Mouse (Mus musculus) liver, adult 2 months (tissue): ENCODE measurements around the gene Sorcs3. TPM values are rescaled to one million over a fixed set of nuclear protein-coding genes. Genes with fewer than 3 reads are reported as not detected.

Experiments used
- DNase-seq: peaks from one replicate; pipeline ENCODE4 v3.0.0-alpha.2; 2011; ENCODE audit warnings: low read depth, low spot score; ENCODE audit errors: extremely low read depth
- H3K27ac ChIP-seq: fragments of 200-500 bp; replicated peaks from 2 replicates; pipeline ENCODE4 v1.5.1; 2012; ENCODE audit warnings: low read depth, mild to moderate bottlenecking, control low read depth, inconsistent platforms, low read length; ENCODE audit not compliant: insufficient read depth
- H3K27me3 ChIP-seq: fragments of 200-500 bp; 2 replicates; pipeline ENCODE4 v1.6.1; 2012; ENCODE audit warnings: mild to moderate bottlenecking, moderate library complexity, low read length, inconsistent platforms; ENCODE audit not compliant: control insufficient read depth, insufficient read depth
- H3K36me3 ChIP-seq: fragments of 200-500 bp; 2 replicates; pipeline ENCODE4 v1.6.1; 2012; ENCODE audit warnings: low read length, inconsistent platforms; ENCODE audit not compliant: control insufficient read depth, insufficient read depth
- H3K4me1 ChIP-seq: fragments of 200-500 bp; 2 replicates; pipeline ENCODE4 v1.6.1; 2011; ENCODE audit warnings: low read length; ENCODE audit not compliant: control insufficient read depth, insufficient read depth
- H3K4me3 ChIP-seq: fragments of 200-500 bp; 2 replicates; pipeline ENCODE4 v1.5.1; 2011; ENCODE audit warnings: low read depth, mild to moderate bottlenecking, control low read depth, low read length, moderate library complexity; ENCODE audit not compliant: insufficient read depth
- H3K79me2 ChIP-seq: fragments of 200-500 bp; 2 replicates; pipeline ENCODE4 v1.6.1; 2012; ENCODE audit warnings: inconsistent platforms, mild to moderate bottlenecking, low read length, moderate library complexity; ENCODE audit not compliant: control insufficient read depth, insufficient read depth
- H3K9ac ChIP-seq: fragments of 200-500 bp; 2 replicates; pipeline ENCODE4 v1.6.1; 2012; ENCODE audit warnings: low read depth, mild to moderate bottlenecking, control low read depth, inconsistent platforms, low read length
- CTCF ChIP-seq: fragments of 200-500 bp; IDR thresholded peaks from 2 replicates; pipeline ENCODE4 v1.5.1; 2011; ENCODE audit warnings: low read depth, low read length, control low read depth
- POLR2A ChIP-seq: fragments of 200-500 bp; IDR thresholded peaks from 2 replicates; pipeline ENCODE4 v1.6.1; 2011; ENCODE audit warnings: low read length, control low read depth; ENCODE audit not compliant: insufficient read depth; ENCODE audit errors: extremely low read depth
- WGBS: fragments of 180-500 bp; shearing (Covaris S2); methylation state at CpG from one replicate; pipeline ENCODE4 v1.1.7; 2018; 5-methylcytosine and 5-hydroxymethylcytosine counted together
- polyA plus RNA-seq: library from polyadenylated mRNA; depleted of rRNA; stranded (reverse); fragments of >200 nt; gene quantifications from 2 replicates; pipeline ENCODE4 v1.2.3, GENCODE M21; 2012
- total RNA-seq: library from RNA; depleted of rRNA; stranded (reverse); fragments of >200 nt; gene quantifications from 2 replicates; pipeline ENCODE4 v1.2.3, GENCODE M21; 2014

Sorcs3 gene
- total and polyA plus RNA-seq, 2 experiments: 0.04 to 0.09 TPM

DNA sequence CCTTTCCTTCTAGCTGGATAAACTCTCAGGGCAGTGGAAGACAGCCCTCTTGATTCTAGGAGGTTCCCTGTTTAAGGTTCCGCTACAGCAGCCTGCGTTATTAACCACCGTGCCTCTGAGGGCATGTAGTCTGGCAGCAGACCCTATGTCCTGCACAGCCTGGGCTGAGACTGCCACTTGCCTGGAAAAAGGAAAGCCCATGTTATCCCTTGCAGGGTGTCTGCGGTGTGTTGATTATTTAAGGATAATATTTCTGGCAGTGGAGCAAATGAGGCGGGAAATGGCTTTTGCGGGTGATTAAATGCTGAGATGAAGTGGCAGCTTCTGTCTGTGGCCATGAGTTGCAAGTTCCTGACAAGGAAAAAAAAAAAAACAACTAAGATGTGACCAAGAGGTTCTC is 131.6 kb downstream of the Sorcs3 start:
- Histone ChIP-seq H3K27me3 (no peaks in the 10 kb centered on the region), H3K9ac (no peak overlapping the region), H3K79me2 (no peaks in the 10 kb centered on the region), H3K36me3 (no peaks in the 10 kb centered on the region), H3K4me3 (no peak overlapping the region), H3K27ac (no peak overlapping the region), H3K4me1 (no peaks in the 10 kb centered on the region)
- DNase-seq: no peak
- no peak for TF ChIP-seq POLR2A
- WGBS: 89% methylated on average over 6 of the region's 6 CpGs

DNA sequence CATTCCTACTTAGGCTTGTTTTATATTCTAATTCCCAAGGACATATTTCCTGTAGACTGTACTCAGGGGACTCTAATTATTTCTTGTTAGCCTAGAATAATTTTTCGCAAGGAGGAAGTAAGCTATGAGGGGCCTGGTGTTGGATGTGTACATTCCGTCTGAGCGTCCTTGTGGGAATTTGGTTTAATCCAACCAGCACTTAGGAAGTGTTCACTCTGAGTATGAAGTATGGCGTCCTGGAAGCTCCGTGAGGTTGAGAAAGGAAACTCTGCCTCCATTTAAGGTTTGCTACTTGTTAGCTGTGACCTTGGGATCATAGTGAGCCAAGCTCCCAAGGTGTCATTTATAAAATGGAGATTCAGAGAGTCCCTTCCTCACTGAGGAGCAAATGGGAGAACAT is 132.3 kb downstream of the Sorcs3 start:
- Histone ChIP-seq H3K4me1 (no peaks in the 10 kb centered on the region), H3K27me3 (no peaks in the 10 kb centered on the region), H3K4me3 (no peak overlapping the region), H3K9ac (no peak overlapping the region), H3K36me3 (no peaks in the 10 kb centered on the region), H3K79me2 (no peaks in the 10 kb centered on the region), H3K27ac (no peak overlapping the region)
- TF ChIP-seq CTCF (no peak), POLR2A (no peak)
- no peak for DNase-seq
- WGBS: 86% methylated on average over 5 of the region's 5 CpGs

DNA sequence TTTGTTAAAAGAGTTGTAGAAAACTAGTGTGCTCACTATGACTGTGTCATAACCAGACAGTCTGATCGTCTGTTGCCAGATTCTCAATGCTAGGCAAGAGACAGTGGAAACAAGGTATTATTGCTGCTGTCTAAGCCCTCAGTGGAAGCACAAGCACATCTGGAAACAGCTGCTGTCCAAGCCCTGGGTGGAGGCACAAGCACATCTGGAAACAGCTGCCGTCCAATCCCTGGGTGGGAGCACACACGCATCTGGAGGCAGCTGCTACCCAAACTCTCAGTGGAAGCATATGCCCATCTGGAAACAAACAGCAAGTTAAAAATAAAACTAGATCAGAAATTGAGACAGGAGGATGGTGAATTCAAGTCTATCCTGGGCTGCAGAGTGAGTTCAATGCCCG is 136.9 kb downstream of the Sorcs3 start:
- no peak for TF ChIP-seq POLR2A
- no peak for TF ChIP-seq CTCF
- 87% methylated on average over 4 of the region's 4 CpGs for WGBS
- H3K4me3 ChIP-seq: no peak overlapping the region
- no peak for DNase-seq
- no peaks in the 10 kb centered on the region for H3K36me3 ChIP-seq
- H3K79me2 ChIP-seq: no peaks in the 10 kb centered on the region
- H3K4me1 ChIP-seq: no peaks in the 10 kb centered on the region
- no peaks in the 10 kb centered on the region for H3K27me3 ChIP-seq
- no peak overlapping the region for H3K9ac ChIP-seq
- H3K27ac ChIP-seq: no peak overlapping the region

DNA sequence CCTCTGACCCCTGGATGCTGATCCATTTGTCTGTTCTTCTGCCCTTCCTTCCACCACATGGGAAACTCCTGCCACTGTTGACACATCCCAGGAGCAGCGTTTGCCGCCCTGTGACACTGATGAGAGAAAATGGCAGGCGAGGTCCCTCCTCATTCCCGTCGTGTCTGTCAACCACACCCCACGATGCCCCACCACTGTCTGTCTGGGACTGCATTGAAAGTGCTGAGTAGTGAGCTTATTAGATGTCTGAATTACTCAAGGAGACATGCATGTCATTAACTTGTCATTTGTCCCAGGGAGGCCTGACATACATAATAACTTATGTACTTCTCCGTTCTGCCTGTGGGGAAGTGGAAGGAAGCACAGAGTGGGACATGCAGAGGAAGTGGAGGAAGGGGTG is 137.6 kb downstream of the Sorcs3 start:
- no peak overlapping the region for H3K9ac ChIP-seq
- WGBS: 52% methylated on average over 7 of the region's 7 CpGs
- H3K79me2 ChIP-seq: no peaks in the 10 kb centered on the region
- H3K36me3 ChIP-seq: no peaks in the 10 kb centered on the region
- no peaks in the 10 kb centered on the region for H3K27me3 ChIP-seq
- no peaks in the 10 kb centered on the region for H3K4me1 ChIP-seq
- TF ChIP-seq POLR2A (no peak), CTCF (no peak)
- no peak overlapping the region for H3K4me3 ChIP-seq
- no peak for DNase-seq
- no peak overlapping the region for H3K27ac ChIP-seq

DNA sequence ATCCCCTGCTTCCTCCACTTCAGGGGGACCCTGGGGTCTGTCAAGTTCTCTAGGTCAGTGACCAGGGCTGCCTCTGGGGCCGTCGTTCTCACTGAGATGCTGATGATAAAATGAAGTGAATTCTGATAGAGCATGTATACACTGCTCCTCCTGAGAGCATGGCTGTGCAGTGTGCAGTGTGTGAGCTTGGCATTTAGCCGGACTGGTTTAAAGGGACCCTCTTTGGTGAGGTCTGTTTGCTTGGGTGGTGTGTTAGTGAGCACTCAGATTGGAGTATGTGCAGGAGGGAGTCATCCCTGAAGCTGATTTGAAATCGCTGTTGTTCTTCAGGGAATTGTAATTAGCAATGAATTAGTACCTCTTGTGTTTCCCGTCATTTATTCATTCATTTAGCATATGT is 141.3 kb downstream of the Sorcs3 start:
- Histone ChIP-seq H3K27me3 (no peaks in the 10 kb centered on the region), H3K79me2 (no peaks in the 10 kb centered on the region), H3K4me1 (no peaks in the 10 kb centered on the region), H3K9ac (no peak overlapping the region), H3K4me3 (no peak overlapping the region), H3K27ac (no peak overlapping the region), H3K36me3 (no peaks in the 10 kb centered on the region)
- 68% methylated on average over 5 of the region's 5 CpGs for WGBS
- TF ChIP-seq POLR2A: no peak
- no peak for TF ChIP-seq CTCF
- no peak for DNase-seq

DNA sequence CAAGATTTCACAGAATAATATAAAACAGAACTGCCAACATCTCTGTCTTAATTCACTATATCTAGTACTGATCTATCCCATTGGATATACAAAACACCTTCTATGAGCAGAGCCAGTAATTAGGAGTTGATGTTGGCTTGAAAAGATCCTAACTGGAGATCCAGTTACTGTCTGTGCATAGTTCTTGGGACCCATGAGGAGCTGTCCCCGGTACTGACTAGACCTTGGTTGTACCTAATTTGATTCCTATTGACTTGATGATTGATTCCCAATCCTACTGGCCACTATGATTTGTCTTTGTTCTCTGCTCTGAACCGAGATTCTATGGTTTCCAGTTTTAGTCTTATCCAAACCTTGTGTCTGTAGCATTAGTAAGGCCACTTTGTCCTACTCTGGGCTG is 151.0 kb downstream of the Sorcs3 start:
- WGBS: 54% methylated on average over 2 of the region's 2 CpGs
- TF ChIP-seq CTCF (no peak), POLR2A (no peak)
- DNase-seq: no peak
- Histone ChIP-seq H3K36me3 (no peaks in the 10 kb centered on the region), H3K4me3 (no peak overlapping the region), H3K79me2 (no peaks in the 10 kb centered on the region), H3K27me3 (no peaks in the 10 kb centered on the region), H3K9ac (no peak overlapping the region), H3K4me1 (no peaks in the 10 kb centered on the region), H3K27ac (no peak overlapping the region)
